In the genomic region with DNA sequence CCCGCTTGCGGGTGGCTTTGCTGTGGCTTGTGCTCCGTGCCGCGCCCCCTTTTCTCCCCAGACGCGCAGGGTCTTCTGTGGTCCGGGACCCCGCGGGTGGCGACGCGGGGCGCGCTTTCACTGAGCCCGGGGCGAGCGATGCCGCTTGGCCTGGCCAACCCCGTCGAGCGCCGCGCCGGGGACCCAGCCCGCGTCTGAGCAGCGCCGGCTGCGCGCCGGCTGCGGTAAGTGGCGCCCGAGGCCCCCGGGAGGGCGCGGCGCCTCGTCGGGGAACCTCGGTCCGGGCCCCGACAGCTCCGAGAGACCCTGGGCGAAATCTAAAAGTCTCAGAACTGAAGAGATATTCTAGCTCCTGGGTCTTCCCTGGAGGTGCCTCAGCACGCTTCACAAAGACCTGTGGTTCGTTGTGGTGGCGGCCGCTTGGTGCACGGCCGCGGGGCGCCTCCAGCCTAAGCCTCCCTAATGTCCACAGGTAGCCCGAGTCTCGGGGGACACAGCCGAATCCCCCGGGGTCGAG, we compare ENCODE assay signal across 7 mouse cellular contexts. TPM values are rescaled to one million over a fixed set of nuclear protein-coding genes. Genes with fewer than 3 reads are reported as not detected.
DNase-seq lines count a peak whose midpoint lies in the region; ATAC-seq lines count a peak whose summit lies in the region.

No protein-coding gene starts in this region.

- H3K36me3 ChIP-seq in heart, embryonic 16.5 days (ENCODE audit: control insufficient read depth, insufficient read depth) = no peaks in the 10 kb centered on the region
- no peaks in the 10 kb centered on the region for H3K36me3 ChIP-seq in midbrain, embryonic 10.5 days

- 0 out of 2 replicates have a peak, but pooled peaks have one; percentile 3 for ATAC-seq in common myeloid progenitor, adult 5-6 weeks (replicated peaks; ENCODE audit: low read depth, poor library complexity, severe bottlenecking)
- no peak for ATAC-seq in heart, embryonic 16.5 days (replicated peaks; ENCODE audit: extremely low read depth, insufficient read depth, low FRiP score)

- peaks cover 39% of the 10 kb centered on the region for H3K27me3 ChIP-seq in heart, embryonic 16.5 days (ENCODE audit: control insufficient read depth, insufficient read depth, low read length)
- peaks cover 60% of the 10 kb centered on the region for H3K27me3 ChIP-seq in midbrain, embryonic 10.5 days (ENCODE audit: low read depth, poor library complexity, severe bottlenecking)

- H3K9ac ChIP-seq in heart, embryonic 16.5 days (ENCODE audit: low read length) = 0 out of 2 replicates have a peak overlapping the region, but pooled peaks have one; percentile 26

- WGBS in heart, embryonic 16.5 days = under 1% methylated on average over 56 of the region's 59 CpGs
- under 1% methylated on average over 59 of the region's 59 CpGs for WGBS in midbrain, embryonic 10.5 days

- peak overlapping the region; percentile 92 for H3K4me2 ChIP-seq in heart, embryonic 16.5 days (ENCODE audit: low read depth, low read length)

- DNase-seq in left cerebral cortex, postnatal 4 days = peak; percentile 9
- DNase-seq in left cerebral cortex, postnatal 36 days (ENCODE audit: low spot score in 2 of 2) = no peak
- DNase-seq in midbrain, embryonic 10.5 days (ENCODE audit: low spot score) = peak; percentile 37
- DNase-seq in frontal cortex, postnatal 14 days (ENCODE audit: low spot score in 2 of 2) = no peak
- DNase-seq in layer of hippocampus, adult 8-10 months (ENCODE audit: low spot score in 2 of 2) = no peak

- H3K27ac ChIP-seq in heart, embryonic 16.5 days (ENCODE audit: low read length) = no peak overlapping the region
- H3K27ac ChIP-seq in midbrain, embryonic 10.5 days (replicated peaks) = peak overlapping the region; percentile 58

- H3K9me3 ChIP-seq in heart, embryonic 16.5 days (replicated peaks; ENCODE audit: control insufficient read depth, low read length) = no peaks in the 10 kb centered on the region
- H3K9me3 ChIP-seq in midbrain, embryonic 10.5 days (replicated peaks) = no peaks in the 10 kb centered on the region

- intact Hi-C loops in left cerebral cortex, postnatal 4 days (cut with DNase I) = no loop called here
- intact Hi-C loops in left cerebral cortex, postnatal 36 days (cut with DNase I) = no loop called here

- H3K4me1 ChIP-seq in heart, embryonic 16.5 days (ENCODE audit: control insufficient read depth, insufficient read depth, low read length) = peaks cover 13% of the 10 kb centered on the region
- peaks cover 22% of the 10 kb centered on the region for H3K4me1 ChIP-seq in midbrain, embryonic 10.5 days

- peak overlapping the region; percentile 62 for H3K4me3 ChIP-seq in heart, embryonic 16.5 days (ENCODE audit: low read length)
- peak overlapping the region; percentile 70 for H3K4me3 ChIP-seq in midbrain, embryonic 10.5 days

RNA-seq across cellular contexts. Expression of gene Gng4, which starts 0.6 kb away (rescaled TPM):
- 10 to 100 TPM; 79.3 to 95.1 TPM for total RNA-seq in left cerebral cortex, postnatal 4 days (2021)
- total RNA-seq in left cerebral cortex, postnatal 36 days (2021) = 10 to 100 TPM; 44.3 to 56.6 TPM
- not detected in 2 replicates for total RNA-seq in common myeloid progenitor, adult 5-6 weeks (2017)
- polyA plus RNA-seq in heart, embryonic 16.5 days (2015; fragmentation: Nextera tagmentation; extraction: Ambion mirVana) = 0.29 and 0.39 TPM in 2 replicates
- polyA plus RNA-seq in midbrain, embryonic 10.5 days (2016; fragmentation: Nextera tagmentation; extraction: Ambion mirVana) = 0.53 and 1.4 TPM in 2 replicates
- 10 to 100 TPM; 18.1 to 33.2 (median 25.4) TPM for total RNA-seq in layer of hippocampus, adult 8-10 months (2022)

Comparison
In these comparisons a context has a peak if more than half of its experiments do, and no peak if none do; other contexts are left out.
1. DNase-seq: peak in left cerebral cortex, postnatal 4 days (single experiment) and midbrain, embryonic 10.5 days (single experiment); none in left cerebral cortex, postnatal 36 days (0 of 2), frontal cortex, postnatal 14 days (0 of 2) and layer of hippocampus, adult 8-10 months (0 of 2).
2. RNA of gene Gng4, which starts 0.6 kb away (total RNA-seq): 79.3 to 95.1 TPM in left cerebral cortex, postnatal 4 days, 44.3 to 56.6 TPM in left cerebral cortex, postnatal 36 days and 18.1 to 33.2 TPM in layer of hippocampus, adult 8-10 months; not detected in common myeloid progenitor, adult 5-6 weeks; every median in the first group is over 10 times any median in the second.